Mouse (Mus musculus) limb, embryonic 15.5 days (tissue): ENCODE measurements around the gene Map6. TPM values are rescaled to one million over a fixed set of nuclear protein-coding genes. Genes with fewer than 3 reads are reported as not detected.

ENCODE experiments used
- ATAC-seq: fragments of 200-750 bp; cut with Nextera tagmentation; 2 replicates; pipeline ENCODE4 v1.8.0; 2017; ENCODE audit warnings: low read depth, moderate TSS enrichment; ENCODE audit not compliant: insufficient number of reproducible peaks, low FRiP score, low TSS enrichment
- H3K27ac ChIP-seq: fragments of 300-500 bp; sonication (generic); 2 replicates; pipeline ENCODE4 v1.5.1; 2015; ENCODE audit warnings: moderate library complexity, mild to moderate bottlenecking, inconsistent platforms
- H3K27me3 ChIP-seq: fragments of 300-500 bp; sonication (generic); 2 replicates; pipeline ENCODE4 v1.6.1; 2015; ENCODE audit warnings: inconsistent platforms
- H3K36me3 ChIP-seq: fragments of 300-500 bp; sonication (generic); 2 replicates; pipeline ENCODE4 v1.6.1; 2015; ENCODE audit warnings: inconsistent platforms
- H3K4me1 ChIP-seq: fragments of 300-500 bp; sonication (generic); 2 replicates; pipeline ENCODE4 v1.6.1; 2015; ENCODE audit warnings: inconsistent platforms
- H3K4me2 ChIP-seq: fragments of 300-500 bp; sonication (generic); 2 replicates; pipeline ENCODE4 v1.6.1; 2015; ENCODE audit warnings: mild to moderate bottlenecking, inconsistent platforms
- H3K4me3 ChIP-seq: fragments of 300-500 bp; sonication (generic); 2 replicates; pipeline ENCODE4 v1.5.1; 2015; ENCODE audit warnings: mild to moderate bottlenecking, inconsistent platforms
- H3K9ac ChIP-seq: fragments of 300-500 bp; sonication (generic); 2 replicates; pipeline ENCODE4 v1.6.1; 2015; ENCODE audit warnings: inconsistent platforms
- H3K9me3 ChIP-seq: fragments of 300-500 bp; sonication (generic); 2 replicates; pipeline ENCODE4 v1.6.1; 2016; ENCODE audit warnings: inconsistent platforms
- WGBS: fragments of 180-500 bp; shearing (Covaris S2); methylation state at CpG from one replicate; pipeline ENCODE4 v1.1.7; 2015; 5-methylcytosine and 5-hydroxymethylcytosine counted together
- polyA plus RNA-seq: library from polyadenylated mRNA; unstranded; fragments of >200 nt; fragmentation: Nextera tagmentation; extraction: Ambion mirVana; gene quantifications from 2 replicates; pipeline ENCODE4 v1.2.1, GENCODE M21; 2015

The Map6 gene
- polyA plus RNA-seq, 1 experiment from 2014 or later = 10.2 TPM

- H3K9ac ChIP-seq = no peak overlapping the region
- H3K4me1 ChIP-seq = peaks cover 17% of the 10 kb centered on the region
- ATAC-seq = no peak
- H3K4me2 ChIP-seq = no peak overlapping the region
- WGBS = 66% methylated on average over 7 of the region's 7 CpGs
- H3K4me3 ChIP-seq = no peak overlapping the region
- H3K9me3 ChIP-seq = no peaks in the 10 kb centered on the region
- peaks cover 12% of the 10 kb centered on the region; the same call in 1 of the 2 replicates for H3K27me3 ChIP-seq
- no peaks in the 10 kb centered on the region for H3K36me3 ChIP-seq
- H3K27ac ChIP-seq = no peak overlapping the region
Observed at GRCm38 (mm10) chr7:99317475-99317874, 50.2 kb downstream of the Map6 start.

GRCm38 (mm10) chr7:99320524-99320923 is 53.3 kb downstream of the Map6 start:
- no peak overlapping the region for H3K27ac ChIP-seq
- peaks cover 14% of the 10 kb centered on the region for H3K27me3 ChIP-seq
- H3K9ac ChIP-seq = no peak overlapping the region
- H3K9me3 ChIP-seq = no peaks in the 10 kb centered on the region
- H3K4me3 ChIP-seq = no peak overlapping the region
- no peak for ATAC-seq
- 40% methylated on average over 14 of the region's 14 CpGs for WGBS
- H3K4me2 ChIP-seq = no peak overlapping the region
- H3K36me3 ChIP-seq = no peaks in the 10 kb centered on the region
- peaks cover 9% of the 10 kb centered on the region for H3K4me1 ChIP-seq

- Histone ChIP-seq H3K4me2 (no peak overlapping the region), H3K9me3 (no peaks in the 10 kb centered on the region), H3K4me1 (peaks cover 15% of the 10 kb centered on the region), H3K36me3 (no peaks in the 10 kb centered on the region), H3K27me3 (peaks cover 21% of the 10 kb centered on the region), H3K9ac (no peak overlapping the region), H3K4me3 (no peak overlapping the region), H3K27ac (no peak overlapping the region)
- WGBS = 87% methylated on average over 6 of the region's 6 CpGs
- no peak for ATAC-seq
Observed at GRCm38 (mm10) chr7:99322691-99323320, 55.6 kb downstream of the Map6 start.

- Histone ChIP-seq H3K27me3 (peaks cover 17% of the 10 kb centered on the region), H3K4me3 (no peak overlapping the region), H3K4me1 (peaks cover 15% of the 10 kb centered on the region), H3K36me3 (no peaks in the 10 kb centered on the region), H3K9ac (no peak overlapping the region), H3K9me3 (no peaks in the 10 kb centered on the region), H3K4me2 (no peak overlapping the region), H3K27ac (no peak overlapping the region)
- ATAC-seq = no peak
- 82% methylated on average over 9 of the region's 9 CpGs for WGBS
Observed at GRCm38 (mm10) chr7:99323321-99323700, 56.1 kb downstream of the Map6 start.

GRCm38 (mm10) chr7:99324810-99325209 is 57.6 kb downstream of the Map6 start:
- Histone ChIP-seq H3K27ac (no peak overlapping the region), H3K4me2 (no peak overlapping the region), H3K9me3 (no peaks in the 10 kb centered on the region), H3K4me1 (peaks cover 15% of the 10 kb centered on the region), H3K36me3 (no peaks in the 10 kb centered on the region), H3K4me3 (no peak overlapping the region), H3K9ac (no peak overlapping the region), H3K27me3 (peaks cover 14% of the 10 kb centered on the region)
- WGBS = 10% methylated on average over 10 of the region's 10 CpGs
- no peak for ATAC-seq

- Histone ChIP-seq H3K4me1 (peaks cover 10% of the 10 kb centered on the region; the same call in 1 of the 2 replicates), H3K4me3 (no peak overlapping the region), H3K27ac (no peak overlapping the region), H3K4me2 (no peak overlapping the region), H3K27me3 (peaks cover 12% of the 10 kb centered on the region), H3K36me3 (no peaks in the 10 kb centered on the region), H3K9ac (no peak overlapping the region), H3K9me3 (no peaks in the 10 kb centered on the region)
- ATAC-seq = no peak
- 68% methylated on average over 6 of the region's 6 CpGs for WGBS
Observed at GRCm38 (mm10) chr7:99326128-99326527, 58.9 kb downstream of the Map6 start.

GRCm38 (mm10) chr7:99328847-99329246 is 61.6 kb downstream of the Map6 start:
- H3K27ac ChIP-seq = no peak overlapping the region
- peaks cover 13% of the 10 kb centered on the region; the same call in 1 of the 2 replicates for H3K4me1 ChIP-seq
- H3K4me3 ChIP-seq = no peak overlapping the region
- no peaks in the 10 kb centered on the region for H3K36me3 ChIP-seq
- H3K27me3 ChIP-seq = peaks cover 9% of the 10 kb centered on the region; the same call in 1 of the 2 replicates
- H3K9me3 ChIP-seq = no peaks in the 10 kb centered on the region
- WGBS = 54% methylated on average over 4 of the region's 4 CpGs
- no peak overlapping the region for H3K9ac ChIP-seq
- no peak overlapping the region for H3K4me2 ChIP-seq
- ATAC-seq = no peak

- Histone ChIP-seq H3K4me3 (no peak overlapping the region), H3K9me3 (no peaks in the 10 kb centered on the region), H3K4me2 (no peak overlapping the region), H3K27ac (no peak overlapping the region), H3K36me3 (no peaks in the 10 kb centered on the region), H3K4me1 (0 out of 2 replicates have a peak, but pooled peaks cover 9% of the 10 kb centered on the region), H3K9ac (no peak overlapping the region), H3K27me3 (peaks cover 9% of the 10 kb centered on the region; the same call in 1 of the 2 replicates)
- 81% methylated on average over 5 of the region's 5 CpGs for WGBS
- no peak for ATAC-seq
Observed at GRCm38 (mm10) chr7:99330012-99330411, 62.8 kb downstream of the Map6 start.

GRCm38 (mm10) chr7:99332774-99333480 is 65.7 kb downstream of the Map6 start:
- Histone ChIP-seq H3K4me1 (0 out of 2 replicates have a peak, but pooled peaks cover 2% of the 10 kb centered on the region), H3K27ac (no peak overlapping the region), H3K4me3 (no peak overlapping the region), H3K9me3 (no peaks in the 10 kb centered on the region), H3K9ac (no peak overlapping the region), H3K36me3 (no peaks in the 10 kb centered on the region; the same call in 1 of the 2 replicates), H3K4me2 (no peak overlapping the region), H3K27me3 (no peaks in the 10 kb centered on the region)
- 37% methylated on average over 12 of the region's 12 CpGs for WGBS
- ATAC-seq = no peak

GRCm38 (mm10) chr7:99340736-99341135 is 73.5 kb downstream of the Map6 start:
- Histone ChIP-seq H3K27ac (no peak overlapping the region), H3K27me3 (no peaks in the 10 kb centered on the region), H3K9ac (no peak overlapping the region), H3K4me3 (no peak overlapping the region), H3K4me2 (no peak overlapping the region), H3K9me3 (no peaks in the 10 kb centered on the region), H3K4me1 (no peaks in the 10 kb centered on the region), H3K36me3 (peaks cover 48% of the 10 kb centered on the region)
- ATAC-seq = no peak
- WGBS = 74% methylated on average over 8 of the region's 8 CpGs

GRCm38 (mm10) chr7:99343577-99343976 is 76.3 kb downstream of the Map6 start:
- Histone ChIP-seq H3K4me1 (peaks cover 18% of the 10 kb centered on the region), H3K27ac (no peak overlapping the region), H3K27me3 (no peaks in the 10 kb centered on the region), H3K9me3 (no peaks in the 10 kb centered on the region), H3K4me3 (no peak overlapping the region), H3K4me2 (no peak overlapping the region), H3K36me3 (peaks cover 77% of the 10 kb centered on the region), H3K9ac (no peak overlapping the region)
- ATAC-seq = no peak
- WGBS = 86% methylated on average over 4 of the region's 4 CpGs

- no peak for ATAC-seq
- no peak overlapping the region for H3K27ac ChIP-seq
- H3K36me3 ChIP-seq = peaks cover 76% of the 10 kb centered on the region
- H3K4me2 ChIP-seq = no peak overlapping the region
- no peak overlapping the region for H3K9ac ChIP-seq
- no peaks in the 10 kb centered on the region for H3K27me3 ChIP-seq
- no peak overlapping the region for H3K4me3 ChIP-seq
- peaks cover 43% of the 10 kb centered on the region for H3K4me1 ChIP-seq
- 92% methylated on average over 10 of the region's 10 CpGs for whole genome bisulfite sequencing
- H3K9me3 ChIP-seq = no peaks in the 10 kb centered on the region
Observed at GRCm38 (mm10) chr7:99347268-99347667, 80.0 kb downstream of the Map6 start.
